Mouse (Mus musculus) embryo, embryonic 11.5 days (tissue): ENCODE measurements around the gene Slco3a1.

ENCODE experiments used
- DNase-seq: peaks from one replicate; pipeline ENCODE4 v3.0.0-alpha.2; 2012; ENCODE audit warnings: low read depth, low spot score

Gene Slco3a1

DNA sequence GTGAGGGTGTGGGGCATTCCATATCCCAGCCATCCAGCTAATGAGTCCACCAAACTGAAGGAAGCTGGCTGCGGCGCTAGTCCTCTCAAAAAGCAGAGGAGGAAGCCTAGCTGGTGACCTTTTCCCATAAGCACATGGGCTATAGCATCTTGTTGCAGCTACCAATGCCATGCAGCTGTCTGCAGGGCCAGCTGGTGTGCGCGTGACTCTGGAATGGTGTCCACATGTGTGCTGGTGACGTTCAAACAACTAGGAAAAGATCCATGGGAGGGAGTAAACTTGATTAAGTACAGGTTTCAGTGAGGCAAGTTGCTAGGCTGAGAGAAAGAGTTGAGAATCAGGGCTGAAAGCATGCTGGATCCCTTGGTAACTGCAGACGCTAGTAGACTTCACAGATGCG is 201.3 kb downstream of the Slco3a1 start:
- no peak for DNase-seq

DNA sequence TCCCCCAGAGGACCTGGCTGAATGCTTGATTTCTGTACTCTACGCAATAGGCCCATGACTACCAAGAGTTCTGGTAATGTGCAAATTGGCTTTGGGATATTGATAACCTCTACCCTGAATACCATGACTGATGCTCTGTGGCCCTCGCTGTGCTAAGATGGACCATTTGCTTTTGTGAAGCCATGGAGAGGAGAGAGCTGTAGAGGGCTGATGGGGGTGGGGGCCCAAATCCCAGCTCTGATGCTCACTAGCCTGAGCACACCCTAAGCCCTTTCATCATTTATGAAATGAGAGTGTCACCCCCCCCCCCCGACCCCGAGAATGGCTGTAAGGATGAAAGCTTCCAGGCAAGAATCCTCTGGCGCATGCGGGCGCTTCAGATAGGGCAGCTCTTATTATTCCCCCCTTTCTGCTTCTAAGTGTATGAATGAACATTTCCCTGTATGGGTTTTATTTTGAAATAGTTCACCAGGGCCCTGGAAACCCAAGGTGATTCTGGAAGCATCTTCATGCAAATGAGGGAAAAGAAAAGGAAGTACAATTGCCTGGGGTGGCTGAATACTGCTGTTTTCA is 206.2 kb downstream of the Slco3a1 start:
- no peak for DNase-seq

DNA sequence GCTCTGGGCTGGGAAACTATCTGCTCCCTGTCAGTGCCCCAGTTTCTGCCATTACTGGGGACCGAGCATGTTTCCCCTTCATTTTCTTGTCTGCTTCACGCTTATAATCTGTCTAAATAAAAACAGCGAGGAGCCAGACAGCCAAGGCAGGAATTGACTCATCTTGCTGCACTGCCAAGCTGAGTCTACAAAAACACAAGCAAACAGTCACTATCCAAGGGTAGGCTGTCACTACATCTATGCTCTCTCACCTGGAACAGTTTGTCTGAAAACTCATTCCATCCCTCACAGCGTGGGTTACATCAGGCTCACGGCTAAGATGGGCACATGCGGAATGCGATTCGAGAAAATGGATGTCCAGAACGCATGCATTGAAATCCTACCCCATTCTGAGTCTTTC is 207.6 kb downstream of the Slco3a1 start:
- DNase-seq = no peak

DNA sequence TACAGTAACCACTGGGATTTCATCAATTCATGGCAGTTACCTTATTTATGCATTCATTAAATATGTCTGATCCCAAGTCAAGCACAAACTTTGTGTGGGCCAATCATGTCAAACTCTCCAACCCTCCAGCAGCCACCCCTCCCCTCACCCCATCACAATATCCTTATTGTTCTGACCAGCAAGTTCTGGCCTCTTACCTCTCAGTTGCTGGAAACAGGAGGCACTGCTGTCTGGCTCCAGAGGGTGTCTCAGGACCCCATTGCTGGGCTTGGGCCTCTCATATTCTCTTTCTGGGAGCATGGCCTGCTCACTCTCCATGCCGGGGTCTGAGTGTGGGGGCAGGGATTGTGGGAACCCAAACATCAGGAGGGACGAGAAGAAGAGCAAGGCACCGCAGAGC is 208.1 kb downstream of the Slco3a1 start:
- no peak for DNase-seq

DNA sequence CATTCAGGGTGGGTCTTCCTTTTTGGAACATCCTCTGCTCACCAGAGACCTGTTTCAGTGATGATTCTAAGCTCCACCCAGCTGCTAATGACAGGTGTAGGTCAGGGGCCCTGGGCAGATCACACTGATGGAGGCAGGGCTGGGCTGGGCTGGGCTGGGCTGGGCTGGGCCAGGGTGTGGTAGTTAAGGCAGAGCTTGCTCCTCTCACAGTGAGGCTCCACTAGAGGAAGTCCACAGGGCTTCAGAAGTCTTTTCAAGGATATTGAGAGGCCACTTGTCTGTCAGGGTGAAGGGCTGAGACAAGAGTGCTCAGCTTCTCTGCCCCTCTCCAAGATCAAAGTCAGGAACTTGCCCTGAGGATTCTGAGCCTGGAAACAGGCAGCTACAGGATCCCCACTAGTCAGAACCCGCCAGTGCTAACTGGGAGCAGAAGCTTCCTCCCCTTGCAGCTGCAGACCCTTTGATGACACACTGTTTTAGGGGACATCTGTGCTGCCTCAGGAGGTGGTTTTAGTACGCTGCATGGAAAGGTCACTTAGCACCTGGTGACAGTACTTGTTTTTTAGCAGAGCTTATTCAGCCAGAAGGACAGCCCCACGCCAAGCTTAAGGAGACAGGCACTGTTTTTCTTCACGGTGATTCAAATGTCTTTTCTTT is 213.3 kb downstream of the Slco3a1 start:
- DNase-seq = no peak

DNA sequence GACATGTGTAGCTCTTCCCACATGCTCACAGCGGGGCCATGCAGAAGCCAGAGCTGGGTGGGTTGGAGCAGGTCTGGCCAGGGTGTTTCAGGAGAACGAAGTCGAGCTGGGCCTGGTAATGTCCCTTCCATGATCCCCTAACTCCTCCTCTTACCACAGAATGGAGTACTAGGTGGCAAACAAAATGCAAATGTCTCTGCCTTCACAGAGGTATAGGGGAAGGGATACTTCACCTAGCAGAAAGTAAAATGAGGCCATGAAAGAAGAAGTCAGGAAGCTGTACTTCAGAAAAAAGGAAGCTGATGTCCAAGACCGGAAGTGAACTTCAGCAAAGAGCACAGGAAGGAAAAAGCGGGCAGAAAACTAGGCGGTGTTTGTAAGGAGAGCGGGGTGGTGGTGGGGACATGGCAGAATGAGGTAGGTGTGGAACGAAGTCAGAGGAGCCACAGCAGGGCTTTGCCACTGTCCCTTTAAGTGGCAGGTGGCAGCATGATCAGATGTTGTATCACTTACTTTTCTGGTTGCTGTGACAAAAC is 214.1 kb downstream of the Slco3a1 start:
- DNase-seq = no peak

DNA sequence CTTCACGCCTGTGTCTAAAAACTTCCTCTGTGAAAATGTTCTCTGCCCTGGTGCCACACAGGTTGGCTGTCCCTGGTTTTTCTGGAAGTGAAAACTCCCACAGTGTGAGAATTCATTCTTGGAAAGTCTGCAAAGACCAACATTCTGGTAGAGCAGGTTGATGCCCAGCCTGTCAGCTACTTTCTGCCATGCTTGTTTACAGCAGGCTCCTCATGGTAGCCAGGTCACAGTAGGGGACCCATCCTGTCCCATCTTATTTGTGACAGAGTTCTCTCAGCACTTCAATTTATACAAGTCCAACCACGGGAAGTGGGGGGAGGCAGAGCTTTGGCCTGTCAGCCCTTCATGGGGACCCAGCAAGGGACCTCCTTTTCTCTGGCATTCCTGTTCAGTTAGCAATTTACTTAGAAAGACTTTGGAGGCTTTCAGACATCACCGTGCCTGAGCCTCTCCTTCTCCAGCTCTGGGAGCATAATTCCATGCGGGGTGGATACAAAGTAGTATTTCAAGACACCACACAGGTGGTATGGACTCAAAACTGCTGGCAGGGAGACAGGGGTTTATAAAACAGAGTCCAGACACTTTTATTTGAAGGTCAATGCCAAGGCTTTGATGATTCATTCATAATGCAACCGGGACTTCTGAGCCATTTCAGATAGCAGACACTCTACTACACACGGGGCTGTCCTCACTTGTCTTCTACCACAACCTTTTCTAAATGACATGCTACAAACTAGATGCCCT is 216.7 kb downstream of the Slco3a1 start:
- no peak for DNase-seq

DNA sequence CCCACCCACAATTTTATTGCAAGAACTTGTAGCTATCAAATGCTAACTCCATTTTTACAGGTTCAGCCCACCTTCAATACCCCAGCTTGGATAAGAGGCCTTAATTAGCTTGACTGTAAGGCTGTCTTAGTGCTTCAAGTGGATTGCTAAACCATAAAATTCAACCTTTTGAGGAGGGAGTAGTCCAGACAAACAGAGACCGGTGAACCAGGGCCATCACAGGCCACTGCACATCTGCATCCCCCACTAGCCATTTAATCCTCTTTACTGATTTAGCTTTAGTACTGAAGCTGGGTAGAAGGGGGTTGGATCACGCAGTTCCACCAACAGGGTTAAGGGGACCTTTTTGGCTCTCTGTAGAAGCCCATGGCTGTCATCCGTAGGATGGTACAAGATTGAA is 222.3 kb downstream of the Slco3a1 start:
- DNase-seq = no peak

DNA sequence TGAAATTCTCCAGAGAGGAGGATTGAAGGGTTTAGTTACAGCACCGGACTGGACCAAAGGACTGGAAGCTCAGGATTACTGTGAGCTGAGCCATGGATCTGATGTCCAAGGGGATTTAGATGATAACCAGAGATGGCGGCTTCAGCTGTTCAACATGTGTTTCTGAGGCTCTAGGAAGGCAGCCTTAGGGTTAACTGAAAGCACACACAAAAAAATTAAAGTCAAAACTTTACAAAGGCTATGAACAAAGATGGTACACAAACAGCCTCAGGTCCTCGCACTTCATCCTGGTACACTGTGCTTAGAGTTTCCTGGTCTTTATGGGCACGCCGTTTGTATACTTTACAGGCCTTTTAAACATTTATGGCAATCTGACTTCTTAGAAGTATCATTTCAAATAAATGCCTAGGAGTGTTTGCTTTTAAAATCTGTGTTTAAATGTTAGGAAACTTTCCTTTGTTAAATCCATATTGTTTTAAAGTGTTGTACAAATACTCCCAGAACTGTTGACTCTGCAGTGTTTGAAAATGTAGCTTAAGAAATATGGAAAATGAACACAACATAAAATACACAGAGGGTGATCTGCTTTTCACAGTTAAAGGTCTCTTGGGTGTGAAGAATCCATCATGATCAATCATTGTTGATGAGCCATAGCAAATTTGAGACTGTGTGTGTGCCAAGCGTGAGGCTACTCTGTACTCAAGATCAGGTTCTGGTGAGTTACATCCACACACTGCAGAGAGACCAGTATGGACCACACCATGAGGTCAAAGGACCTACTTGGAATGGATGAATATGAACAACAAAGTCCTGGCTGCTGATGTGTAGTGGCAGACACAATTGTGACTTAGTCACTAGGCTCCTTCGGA is 223.5 kb downstream of the Slco3a1 start:
- peak; percentile 45 for DNase-seq

DNA sequence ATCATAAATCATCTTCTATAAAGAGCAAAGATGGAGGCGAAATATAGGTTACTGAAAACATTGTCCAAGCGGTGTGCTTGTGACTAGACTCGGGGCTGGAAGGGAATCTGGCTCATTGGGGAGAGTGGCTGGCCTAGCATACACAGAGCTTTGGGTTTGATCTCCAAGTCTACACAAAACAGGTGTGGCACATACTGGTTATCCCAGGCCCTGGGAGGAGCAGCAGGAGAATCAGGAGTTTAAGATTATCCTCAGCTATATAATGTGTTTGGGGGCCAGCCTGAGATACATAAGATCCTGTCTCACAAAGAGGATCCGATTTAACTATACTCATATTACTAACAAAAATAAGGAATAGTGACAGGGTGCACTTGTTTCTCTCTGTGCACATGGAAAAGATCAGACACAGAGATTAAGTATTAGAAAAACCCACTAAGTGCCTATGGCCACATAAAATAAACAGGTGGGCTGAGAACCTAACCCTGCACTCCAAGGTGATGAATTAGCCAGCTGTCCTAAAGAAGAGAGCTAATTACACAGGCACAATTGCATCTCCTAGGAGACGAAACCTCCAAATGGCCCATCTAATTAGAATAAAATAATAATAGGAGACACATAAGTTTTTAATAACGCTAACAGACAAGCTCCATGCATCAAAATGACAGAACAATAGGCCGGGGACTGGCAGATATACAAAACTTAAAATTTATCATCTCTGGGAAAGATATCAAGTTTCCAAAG is 224.3 kb downstream of the Slco3a1 start:
- peak; percentile 27 for DNase-seq

DNA sequence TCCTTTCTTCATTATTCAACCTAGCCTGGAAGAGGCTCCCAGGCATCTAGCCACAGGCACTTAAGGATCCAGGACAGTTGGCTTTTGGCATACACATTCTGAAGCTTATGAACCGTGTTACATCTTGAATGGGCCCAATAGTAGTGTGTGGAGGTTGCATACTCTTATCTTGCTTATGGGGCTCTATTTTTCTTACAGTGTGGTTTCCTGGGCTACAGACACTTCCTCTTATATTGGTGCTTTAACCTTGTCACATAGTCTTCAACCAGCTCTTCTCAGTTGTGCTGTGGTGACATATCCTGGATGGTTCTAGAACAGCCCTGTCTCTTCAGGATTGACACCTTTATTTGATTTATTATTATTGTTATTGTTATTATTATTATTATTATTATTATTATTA is 225.6 kb downstream of the Slco3a1 start:
- no peak for DNase-seq

DNA sequence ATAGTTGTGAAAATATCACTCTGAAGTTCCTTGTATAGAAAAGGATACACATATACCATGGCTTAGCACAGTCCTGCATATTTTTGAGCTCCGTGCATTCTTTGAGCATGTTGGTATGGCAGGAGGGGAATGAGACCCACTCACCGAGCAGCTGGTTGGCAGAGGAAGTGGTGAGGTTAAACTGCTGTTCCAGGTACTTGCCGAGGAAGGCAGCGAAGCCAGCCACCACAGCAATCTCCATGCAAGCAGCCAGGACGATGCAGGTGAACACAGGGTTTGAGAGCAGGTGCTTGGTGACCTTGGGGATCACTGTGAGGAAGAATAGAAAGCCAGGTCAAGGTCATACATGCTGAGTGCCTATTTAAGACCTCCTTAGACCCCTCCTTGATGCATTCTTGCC is 226.9 kb downstream of the Slco3a1 start:
- DNase-seq = no peak

DNA sequence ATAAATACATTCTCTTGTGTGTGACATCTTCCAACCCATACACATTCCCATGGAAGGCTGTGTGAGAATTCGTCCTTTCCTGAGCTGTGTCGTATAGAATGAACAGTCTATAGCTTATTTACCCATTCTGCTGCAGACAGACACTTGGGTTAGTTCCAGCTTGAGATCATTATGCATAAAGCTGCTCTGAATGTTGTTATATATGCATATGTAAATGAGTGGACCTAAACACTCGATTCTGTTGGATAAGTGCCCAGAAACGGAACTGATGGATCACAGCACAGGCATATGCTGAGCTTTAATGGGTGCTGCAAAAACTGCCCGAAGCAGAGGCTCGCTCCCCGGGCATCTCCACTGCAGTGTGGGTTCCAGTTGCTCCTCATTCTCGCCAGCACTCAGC is 229.5 kb downstream of the Slco3a1 start:
- DNase-seq = no peak

DNA sequence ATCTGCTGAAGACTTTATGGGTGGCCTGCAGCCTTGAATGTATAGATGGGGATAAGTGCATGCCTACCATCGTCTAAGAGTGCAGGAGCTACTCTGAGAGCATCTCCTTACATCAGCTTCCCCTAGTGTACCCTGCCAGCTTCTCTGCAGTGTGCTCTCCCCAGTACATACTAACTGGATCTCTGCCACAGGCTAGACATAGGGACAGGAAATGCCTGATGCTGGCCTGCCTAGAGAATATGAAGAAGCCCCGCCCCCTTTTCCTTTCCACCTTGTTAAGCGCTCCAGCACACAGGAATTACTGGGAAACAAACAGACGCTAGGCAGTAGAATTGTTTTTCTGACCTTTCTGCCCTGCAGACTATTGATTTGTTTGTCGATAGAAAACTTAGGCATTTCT is 230.9 kb downstream of the Slco3a1 start:
- no peak for DNase-seq

DNA sequence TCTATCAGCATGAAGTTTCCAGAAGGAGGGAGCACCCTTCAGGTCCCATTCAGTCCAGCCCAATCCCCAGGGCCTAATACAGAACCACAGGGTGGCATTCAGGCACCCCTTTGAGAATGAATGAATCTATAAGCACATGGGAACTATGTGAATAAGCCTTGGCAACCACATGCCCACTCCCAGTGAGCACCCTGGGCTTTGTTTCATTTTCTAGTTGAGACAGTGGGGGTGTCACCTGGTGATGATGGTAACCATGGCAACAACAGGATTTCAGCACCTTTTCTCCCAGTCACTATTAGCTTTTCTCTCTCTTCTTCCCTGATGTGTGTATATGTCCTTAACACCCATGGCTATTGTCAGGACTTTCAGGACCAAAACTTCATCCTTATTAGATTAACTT is 231.4 kb downstream of the Slco3a1 start:
- no peak for DNase-seq

DNA sequence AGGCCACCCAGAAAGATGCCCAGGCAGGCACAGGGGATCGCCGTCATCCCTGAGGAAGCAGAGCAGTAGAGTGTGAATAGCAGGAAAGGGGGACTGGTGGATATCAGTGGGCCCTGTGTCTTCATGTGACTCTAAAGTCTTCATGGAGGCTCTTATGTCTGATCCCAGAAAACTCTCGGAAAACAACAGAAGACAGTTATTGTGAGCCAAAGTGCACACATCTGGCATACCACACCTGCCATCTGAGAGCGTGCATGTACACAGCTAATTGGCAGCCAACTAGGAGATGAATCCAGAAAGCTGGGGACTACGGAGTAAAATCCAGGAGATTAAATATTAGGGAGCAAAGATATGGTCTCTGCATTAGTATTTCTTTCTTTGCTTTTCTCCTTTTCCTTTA is 233.9 kb downstream of the Slco3a1 start:
- DNase-seq = no peak

DNA sequence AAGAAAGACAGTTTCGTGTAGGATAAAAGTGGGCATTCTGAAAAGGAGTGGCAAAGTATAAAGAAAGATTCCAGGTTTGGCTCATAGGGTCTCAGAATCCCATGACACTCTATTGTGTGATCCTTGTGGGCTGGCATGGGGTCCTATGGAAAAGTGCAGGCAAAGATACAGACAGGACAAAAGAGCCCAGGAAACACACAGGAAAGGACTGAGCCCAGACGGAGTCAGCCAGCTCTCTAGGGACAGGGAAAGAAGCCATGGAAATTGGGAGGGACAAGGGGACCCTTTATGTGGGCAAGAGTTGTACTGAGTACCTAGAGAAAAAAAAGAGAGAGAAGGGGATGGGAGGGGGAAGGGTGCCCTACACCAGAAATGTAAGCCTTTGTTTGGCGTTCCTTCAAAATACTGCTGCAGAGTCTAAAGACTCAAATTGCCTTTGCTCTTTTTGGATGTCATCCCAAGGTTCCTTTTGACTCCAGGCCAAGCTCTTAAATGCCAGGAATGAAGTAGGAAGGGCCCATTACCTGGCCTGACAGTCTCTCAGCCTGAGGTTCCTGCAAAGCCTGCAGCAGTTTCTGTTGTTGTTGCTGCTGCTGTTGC is 238.6 kb downstream of the Slco3a1 start:
- DNase-seq = no peak

DNA sequence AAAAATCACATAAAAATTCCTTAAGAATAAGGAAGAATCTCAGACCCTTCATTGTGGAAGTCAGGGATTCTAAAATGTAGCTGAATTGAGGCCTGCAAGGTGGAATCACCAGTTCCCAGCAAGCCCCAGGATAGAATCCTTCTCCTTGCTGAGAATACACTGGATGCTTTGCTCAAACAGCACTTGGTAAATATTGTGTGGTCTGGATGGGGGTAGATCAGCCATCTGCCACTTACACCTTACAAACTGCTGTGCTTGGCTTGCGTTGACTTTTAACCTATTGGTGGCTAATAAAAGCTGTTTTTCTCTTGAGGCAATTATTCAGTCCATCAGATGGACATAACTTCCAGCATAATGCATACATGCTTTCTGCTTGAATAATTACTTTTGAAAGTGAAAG is 240.3 kb downstream of the Slco3a1 start:
- no peak for DNase-seq

DNA sequence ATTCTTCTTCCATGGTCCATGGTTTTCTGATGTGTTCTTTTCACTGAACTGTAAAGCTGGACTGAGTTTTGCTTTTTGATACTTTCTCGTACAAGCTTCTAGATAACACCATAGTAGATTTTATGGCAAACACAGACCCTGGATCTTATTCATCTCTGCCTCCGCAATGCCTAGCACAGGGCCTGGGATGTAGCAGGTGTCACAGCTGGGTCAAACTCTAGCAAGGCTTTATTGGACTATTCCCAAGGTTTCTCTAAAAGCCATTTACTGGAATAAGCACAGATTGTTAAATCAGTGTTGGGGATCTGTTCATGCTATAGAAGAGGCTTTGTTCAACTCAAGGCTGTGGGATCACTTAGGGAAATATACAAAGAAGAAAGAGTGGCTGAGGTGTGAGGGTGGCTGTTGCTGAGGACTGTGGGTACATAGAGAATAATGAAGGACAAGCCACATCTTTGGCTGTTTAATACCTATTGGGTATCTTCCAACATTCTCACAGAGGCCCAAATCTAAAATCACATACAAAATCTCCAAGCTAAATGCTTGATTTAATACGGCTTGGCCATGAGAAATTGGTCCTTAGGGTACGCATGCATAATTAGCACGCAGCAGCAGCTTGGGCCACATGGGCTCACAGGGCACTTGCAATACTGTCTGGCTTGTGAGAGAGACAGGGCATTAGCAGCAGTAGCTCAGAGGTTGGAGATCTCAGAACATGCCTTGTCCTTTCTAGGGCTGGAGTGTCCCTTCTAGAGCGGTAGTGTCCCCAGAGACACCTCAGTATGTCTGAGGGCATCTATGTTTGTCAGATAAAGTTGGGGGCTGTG is 241.1 kb downstream of the Slco3a1 start:
- DNase-seq = no peak

DNA sequence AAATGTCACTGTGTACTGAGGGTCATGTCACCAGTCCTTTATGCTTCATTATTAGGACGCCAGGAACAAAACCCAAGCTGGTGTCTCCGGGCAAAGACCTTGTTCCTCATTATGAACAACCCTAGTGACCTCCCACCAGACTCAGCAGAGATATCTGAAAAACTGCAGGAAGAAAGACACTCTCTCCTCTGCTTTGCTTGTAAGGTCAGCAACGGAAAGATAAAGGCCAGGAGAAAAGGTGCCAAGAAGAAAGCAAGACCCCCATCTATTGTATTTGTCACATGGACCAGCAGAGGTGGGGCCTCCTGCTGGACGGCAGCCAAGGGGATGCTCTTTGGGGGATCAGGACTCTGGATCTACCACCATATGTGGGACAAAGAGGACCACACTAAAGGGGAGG is 243.0 kb downstream of the Slco3a1 start:
- no peak for DNase-seq
